ENCODE assay signal across 23 mouse cellular contexts in the genomic region with DNA sequence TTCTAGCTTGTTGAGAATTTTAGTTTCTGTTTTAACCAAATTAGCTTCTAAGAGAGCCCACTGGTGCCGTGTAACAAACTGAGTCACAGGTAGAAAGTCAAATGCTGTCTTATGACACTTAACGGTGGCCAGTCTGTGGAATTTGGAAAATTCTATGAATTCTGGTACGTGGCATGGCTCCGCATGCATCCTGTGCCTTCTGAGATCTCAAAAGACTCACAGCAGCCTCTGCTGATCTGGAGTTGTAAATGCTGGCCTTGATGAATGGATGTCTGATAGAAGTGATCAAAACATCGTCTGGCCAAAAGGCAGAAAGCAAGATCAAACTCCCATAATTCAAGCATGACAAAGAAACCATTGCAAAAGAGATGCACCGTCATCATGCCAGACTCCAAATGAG.
A peak's percentile ranks its signal among the peaks of the same experiment; 100 is the strongest.
DNase-seq lines count a peak whose midpoint lies in the region; ATAC-seq and TF ChIP-seq lines count a peak whose summit lies in the region.
"Had no signal": no experiment of that assay in that cellular context is flagged by ENCODE, and none has a peak within 500 bp of the region (broad histone marks: within the 10 kb centered on the region; RNA-seq: fewer than 3 reads in every experiment).

No protein-coding gene starts in this region.

- H3K79me2 ChIP-seq in MEL (ENCODE audit: control insufficient read depth, insufficient read depth, low read length, poor library complexity): no peaks in the 10 kb centered on the region

- no peak for ATAC-seq in heart, embryonic 15.5 days (replicated peaks; ENCODE audit: insufficient number of reproducible peaks, insufficient read depth, low FRiP score, low read depth)
- no peak for ATAC-seq in intestine, embryonic 15.5 days
- no peak for ATAC-seq in midbrain, embryonic 11.5 days (ENCODE audit: low FRiP score)
- ATAC-seq in kidney, embryonic 15.5 days (replicated peaks; ENCODE audit: low FRiP score): no peak
- ATAC-seq: forebrain, embryonic 16.5 days had no signal

- 32% methylated on average over 6 of the region's 6 CpGs for WGBS in heart, embryonic 15.5 days
- 39% methylated on average over 6 of the region's 6 CpGs for WGBS in intestine, embryonic 15.5 days
- 79% methylated on average over 6 of the region's 6 CpGs for WGBS in midbrain, embryonic 11.5 days
- 44% methylated on average over 6 of the region's 6 CpGs for WGBS in kidney, embryonic 15.5 days

- H3K36me3 ChIP-seq in heart, embryonic 15.5 days: no peaks in the 10 kb centered on the region
- H3K36me3 ChIP-seq in MEL (ENCODE audit: control insufficient read depth in 1 of 2, insufficient read depth in 2 of 2, low read length in 2 of 2): no peaks in the 10 kb centered on the region
- H3K36me3 ChIP-seq in intestine, embryonic 15.5 days: no peaks in the 10 kb centered on the region
- H3K36me3 ChIP-seq in midbrain, embryonic 11.5 days (ENCODE audit: control insufficient read depth, insufficient read depth, low read length): no peaks in the 10 kb centered on the region
- no peaks in the 10 kb centered on the region for H3K36me3 ChIP-seq in kidney, embryonic 15.5 days
- H3K36me3 ChIP-seq: embryonic facial prominence, embryonic 12.5 days; G1E; limb, embryonic 12.5 days; liver, embryonic 15.5 days; midbrain, embryonic 10.5 days; neural tube, embryonic 15.5 days had no signal

- peaks cover 16% of the 10 kb centered on the region for H3K4me1 ChIP-seq in heart, embryonic 15.5 days (replicated peaks)
- peaks cover 0 to 5% of the 10 kb centered on the region in 2 experiments; a peak in 1 of 4 replicates for H3K4me1 ChIP-seq in MEL (ENCODE audit: control insufficient read depth in 1 of 2, insufficient read depth in 2 of 2, low read length in 2 of 2)
- H3K4me1 ChIP-seq in intestine, embryonic 15.5 days (replicated peaks): peaks cover 3% of the 10 kb centered on the region; the same call in 1 of the 2 replicates
- H3K4me1 ChIP-seq in midbrain, embryonic 11.5 days (ENCODE audit: control insufficient read depth, insufficient read depth, low read length): no peaks in the 10 kb centered on the region
- no peaks in the 10 kb centered on the region for H3K4me1 ChIP-seq in kidney, embryonic 15.5 days
- H3K4me1 ChIP-seq: embryonic facial prominence, embryonic 12.5 days; limb, embryonic 12.5 days; midbrain, embryonic 10.5 days; neural tube, embryonic 15.5 days had no signal

- peak overlapping the region; percentile 21 for H3K4me3 ChIP-seq in heart, embryonic 15.5 days
- peak overlapping the region; percentile 17 to 18; a peak in 1 of 4 replicates for H3K4me3 ChIP-seq in MEL (ENCODE audit: control insufficient read depth in 1 of 2, insufficient read depth in 1 of 2, low read depth in 2 of 2, low read length in 2 of 2)
- no peak overlapping the region for H3K4me3 ChIP-seq in intestine, embryonic 15.5 days (replicated peaks)
- H3K4me3 ChIP-seq in midbrain, embryonic 11.5 days (ENCODE audit: low read depth, low read length): no peak overlapping the region
- no peak overlapping the region for H3K4me3 ChIP-seq in kidney, embryonic 15.5 days (replicated peaks)
- H3K4me3 ChIP-seq: embryonic facial prominence, embryonic 12.5 days; limb, embryonic 12.5 days; liver, embryonic 15.5 days; midbrain, embryonic 10.5 days; neural tube, embryonic 15.5 days had no signal

- H3K9ac ChIP-seq in heart, embryonic 15.5 days: no peak overlapping the region
- no peak overlapping the region for H3K9ac ChIP-seq in MEL (ENCODE audit: control insufficient read depth, low read depth, low read length, poor library complexity, severe bottlenecking)
- no peak overlapping the region for H3K9ac ChIP-seq in intestine, embryonic 15.5 days
- H3K9ac ChIP-seq in midbrain, embryonic 11.5 days (ENCODE audit: low read length): no peak overlapping the region
- H3K9ac ChIP-seq in kidney, embryonic 15.5 days: no peak overlapping the region
- H3K9ac ChIP-seq: embryonic facial prominence, embryonic 12.5 days; hindbrain, embryonic 14.5 days; limb, embryonic 12.5 days; liver, embryonic 15.5 days; neural tube, embryonic 15.5 days had no signal

- DNase-seq in heart, postnatal 25 days (ENCODE audit: low spot score): no peak
- DNase-seq in 3134 (ENCODE audit: extremely low read depth, insufficient read length, low spot score) (peak; percentile 9), MEL (ENCODE audit: low read depth, low spot score) (no peak)
- no peak for DNase-seq in midbrain, embryonic 11.5 days (ENCODE audit: low spot score, missing footprints)
- DNase-seq: adrenal gland, postnatal 10 days; cerebellum, adult 11 months; cerebellum, postnatal 14 days; kidney, adult 18-20 months; kidney, postnatal 14 days; lung, postnatal 36 days; retina, postnatal 1 day; thymus, postnatal 14 days had no signal

- TF ChIP-seq POLR2A in MEL (IDR thresholded peaks at IDR 0.05; ENCODE audit: control insufficient read depth in 1 of 2, insufficient read depth in 1 of 2, low read depth in 1 of 2, low read length in 2 of 2, poor library complexity in 1 of 2): no peak

- TF ChIP-seq EP300 in MEL (IDR thresholded peaks at IDR 0.05; ENCODE audit: low read depth in 1 of 2, low read length in 2 of 2): no peak

- H3K9me3 ChIP-seq in heart, embryonic 15.5 days (replicated peaks): no peaks in the 10 kb centered on the region
- no peaks in the 10 kb centered on the region for H3K9me3 ChIP-seq in MEL (replicated peaks; ENCODE audit: insufficient read depth, low read length)
- no peaks in the 10 kb centered on the region for H3K9me3 ChIP-seq in intestine, embryonic 15.5 days
- H3K9me3 ChIP-seq in midbrain, embryonic 11.5 days (ENCODE audit: control insufficient read depth, low read length): no peaks in the 10 kb centered on the region
- H3K9me3 ChIP-seq in kidney, embryonic 15.5 days (replicated peaks): no peaks in the 10 kb centered on the region
- H3K9me3 ChIP-seq: embryonic facial prominence, embryonic 12.5 days; G1E; limb, embryonic 12.5 days; liver, embryonic 15.5 days; midbrain, embryonic 10.5 days; neural tube, embryonic 15.5 days had no signal

- peak overlapping the region; percentile 40 for H3K4me2 ChIP-seq in heart, embryonic 15.5 days
- peak overlapping the region; percentile 20; the same call in 1 of the 2 replicates for H3K4me2 ChIP-seq in intestine, embryonic 15.5 days (replicated peaks)
- no peak overlapping the region for H3K4me2 ChIP-seq in midbrain, embryonic 11.5 days
- H3K4me2 ChIP-seq in kidney, embryonic 15.5 days: no peak overlapping the region
- H3K4me2 ChIP-seq: embryonic facial prominence, embryonic 12.5 days; hindbrain, embryonic 14.5 days; limb, embryonic 12.5 days; liver, embryonic 15.5 days; neural tube, embryonic 15.5 days had no signal

- no peak for TF ChIP-seq RAD21 in MEL (IDR thresholded peaks at IDR 0.05; ENCODE audit: low read depth, low read length)

- TF ChIP-seq CTCF in MEL (IDR thresholded peaks at IDR 0.05 in 2 of 3, conservative IDR thresholded peaks at IDR 0.05 in 1 of 3; ENCODE audit: control insufficient read depth in 1 of 3, insufficient read depth in 1 of 3, low read depth in 2 of 3, low read length in 3 of 3, poor library complexity in 1 of 3, severe bottlenecking in 1 of 3): no peak

- H3K27me3 ChIP-seq in heart, embryonic 15.5 days: no peaks in the 10 kb centered on the region
- H3K27me3 ChIP-seq in MEL (ENCODE audit: control insufficient read depth in 1 of 2, insufficient read depth in 2 of 2, low read length in 2 of 2): no peaks in the 10 kb centered on the region
- no peaks in the 10 kb centered on the region for H3K27me3 ChIP-seq in intestine, embryonic 15.5 days (replicated peaks)
- H3K27me3 ChIP-seq in midbrain, embryonic 11.5 days (ENCODE audit: control insufficient read depth, insufficient read depth, low read length): no peaks in the 10 kb centered on the region
- no peaks in the 10 kb centered on the region for H3K27me3 ChIP-seq in kidney, embryonic 15.5 days
- H3K27me3 ChIP-seq: embryonic facial prominence, embryonic 12.5 days; limb, embryonic 12.5 days; liver, embryonic 15.5 days; neural tube, embryonic 15.5 days had no signal

- intact Hi-C loops in heart, postnatal 25 days (cut with DNase I): no loop called here

- 0 out of 2 replicates have a peak overlapping the region, but pooled peaks have one; percentile 10 for H3K27ac ChIP-seq in heart, embryonic 15.5 days
- H3K27ac ChIP-seq in MEL (ENCODE audit: control insufficient read depth, low read depth, low read length): no peak overlapping the region
- no peak overlapping the region for H3K27ac ChIP-seq in intestine, embryonic 15.5 days
- H3K27ac ChIP-seq in midbrain, embryonic 11.5 days (ENCODE audit: low read depth, low read length): no peak overlapping the region
- H3K27ac ChIP-seq in kidney, embryonic 15.5 days: no peak overlapping the region
- H3K27ac ChIP-seq: embryonic facial prominence, embryonic 12.5 days; hindbrain, embryonic 14.5 days; limb, embryonic 12.5 days; liver, embryonic 15.5 days; midbrain, embryonic 10.5 days; neural tube, embryonic 15.5 days had no signal

TF ChIP-seq in MEL, 35 proteins besides CTCF, POLR2A, EP300 and RAD21:
- TF ChIP-seq MEF2A (IDR thresholded peaks at IDR 0.05; ENCODE audit: extremely low read depth, insufficient replicate concordance, low read depth, low read length, poor library complexity, severe bottlenecking) (no peak), SMC3 (IDR thresholded peaks at IDR 0.05; ENCODE audit: low read depth, low read length) (no peak), RCOR1 (IDR thresholded peaks at IDR 0.05; ENCODE audit: low read depth, low read length) (no peak), NRF1 (IDR thresholded peaks at IDR 0.05; ENCODE audit: insufficient read depth, low read depth, low read length, poor library complexity, severe bottlenecking) (no peak), TAL1 (IDR thresholded peaks at IDR 0.05; ENCODE audit: low read length) (no peak), MXI1 (IDR thresholded peaks at IDR 0.05; ENCODE audit: low read depth, low read length) (no peak), MAFK (IDR thresholded peaks at IDR 0.05; ENCODE audit: borderline replicate concordance, low read depth, low read length) (no peak)

Comparison
In these comparisons a context has a peak if more than half of its experiments do, and no peak if none do; other contexts are left out.
1. H3K4me2 ChIP-seq: peak in heart, embryonic 15.5 days (single experiment) and intestine, embryonic 15.5 days (single experiment); none in midbrain, embryonic 11.5 days (single experiment) and kidney, embryonic 15.5 days (single experiment).
2. H3K4me3 ChIP-seq: peak in heart, embryonic 15.5 days (single experiment) and MEL (2 of 2); none in intestine, embryonic 15.5 days (single experiment), midbrain, embryonic 11.5 days (single experiment) and kidney, embryonic 15.5 days (single experiment).